8 mouse cellular contexts compared by ENCODE assay signal in genomic region chr3:81037312-81037859, GRCm38 (mm10). TPM values are rescaled to one million over a fixed set of nuclear protein-coding genes. Genes with fewer than 3 reads are reported as not detected.
A peak's percentile ranks its signal among the peaks of the same experiment; 100 is the strongest.
DNase-seq lines count a peak whose midpoint lies in the region; ATAC-seq and TF ChIP-seq lines count a peak whose summit lies in the region.

No protein-coding gene starts in this region.

- TF ChIP-seq POLR2A in bone marrow, adult 2 months (IDR thresholded peaks at IDR 0.05; ENCODE audit: borderline replicate concordance, control insufficient read depth, low read depth, low read length) = no peak

- no peak for DNase-seq in ES-E14 (ENCODE audit: low read depth, low spot score)
- DNase-seq in hindbrain, embryonic 11.5 days (ENCODE audit: low spot score) = peak; percentile 66
- peak; percentile 32 to 45 for DNase-seq in layer of hippocampus, postnatal 36 days
- peak; percentile 50 for DNase-seq in right cerebral cortex, postnatal 25 days

- peak; percentile 67 for ATAC-seq in forebrain, embryonic 12.5 days (ENCODE audit: low FRiP score)
- ATAC-seq in hindbrain, embryonic 11.5 days (ENCODE audit: low FRiP score) = peak; percentile 69
- peak; percentile 56 for ATAC-seq in megakaryocyte progenitor cell, adult 5-6 weeks (replicated peaks; ENCODE audit: poor library complexity)
- ATAC-seq in erythroid progenitor cell, adult 5-6 weeks (replicated peaks; ENCODE audit: low FRiP score, poor library complexity, severe bottlenecking) = no peak

- peak overlapping the region; percentile 10; the same call in 1 of the 2 replicates for H3K27ac ChIP-seq in ES-E14 (ENCODE audit: insufficient read depth, low read depth, low read length, poor library complexity, severe bottlenecking)
- H3K27ac ChIP-seq in bone marrow, adult 2 months (ENCODE audit: control insufficient read depth, insufficient read depth, low read depth, low read length, poor library complexity) = no peak overlapping the region
- H3K27ac ChIP-seq in forebrain, embryonic 12.5 days = peak overlapping the region; percentile 81
- H3K27ac ChIP-seq in hindbrain, embryonic 11.5 days (ENCODE audit: low read depth, low read length) = no peak overlapping the region

- peak overlapping the region; percentile 83 for H3K4me2 ChIP-seq in forebrain, embryonic 12.5 days
- H3K4me2 ChIP-seq in hindbrain, embryonic 11.5 days (replicated peaks; ENCODE audit: low read depth, low read length) = peak overlapping the region; percentile 84

- no peaks in the 10 kb centered on the region for H3K9me3 ChIP-seq in ES-E14 (ENCODE audit: control insufficient read depth, insufficient read depth, low read depth, low read length)
- no peaks in the 10 kb centered on the region for H3K9me3 ChIP-seq in forebrain, embryonic 12.5 days
- no peaks in the 10 kb centered on the region for H3K9me3 ChIP-seq in hindbrain, embryonic 11.5 days (ENCODE audit: control insufficient read depth, low read length)

- peak overlapping the region; percentile 74 to 80 for H3K4me3 ChIP-seq in ES-E14 (ENCODE audit: insufficient read depth in 1 of 2, low read depth in 1 of 2, low read length in 2 of 2, poor library complexity in 1 of 2, severe bottlenecking in 1 of 2)
- peak overlapping the region; percentile 28 for H3K4me3 ChIP-seq in bone marrow, adult 2 months (replicated peaks; ENCODE audit: control insufficient read depth, low read depth, low read length)
- peak overlapping the region; percentile 66 for H3K4me3 ChIP-seq in forebrain, embryonic 12.5 days (replicated peaks)
- H3K4me3 ChIP-seq in hindbrain, embryonic 11.5 days (ENCODE audit: low read depth, low read length) = peak overlapping the region; percentile 77

- no peak for TF ChIP-seq CTCF in bone marrow, adult 2 months (IDR thresholded peaks at IDR 0.05; ENCODE audit: control insufficient read depth, insufficient read depth, low read length)

- H3K9ac ChIP-seq in ES-E14 (ENCODE audit: insufficient read depth, low read depth, low read length, poor library complexity, severe bottlenecking) = peak overlapping the region; percentile 77
- H3K9ac ChIP-seq in forebrain, embryonic 12.5 days = peak overlapping the region; percentile 67
- peak overlapping the region; percentile 80 for H3K9ac ChIP-seq in hindbrain, embryonic 11.5 days (ENCODE audit: low read depth, low read length)

- H3K27me3 ChIP-seq in forebrain, embryonic 12.5 days = no peaks in the 10 kb centered on the region
- H3K27me3 ChIP-seq in hindbrain, embryonic 11.5 days (ENCODE audit: control insufficient read depth, insufficient read depth, low read length) = no peaks in the 10 kb centered on the region

- in situ Hi-C loops in ES-E14 (cut with MboI; ENCODE audit: low sequenced_read_pairs in 2 of 2, unreplicated experiment in 2 of 2) = no loop called here

- peaks cover 2 to 4% of the 10 kb centered on the region in 2 experiments; a peak in 2 of 4 replicates for H3K4me1 ChIP-seq in ES-E14 (ENCODE audit: control insufficient read depth in 2 of 2, insufficient read depth in 2 of 2, low read length in 2 of 2, poor library complexity in 1 of 2)
- H3K4me1 ChIP-seq in bone marrow, adult 2 months (ENCODE audit: control insufficient read depth, insufficient read depth, low read length) = no peaks in the 10 kb centered on the region
- peaks cover 5% of the 10 kb centered on the region; the same call in 1 of the 2 replicates for H3K4me1 ChIP-seq in forebrain, embryonic 12.5 days
- H3K4me1 ChIP-seq in hindbrain, embryonic 11.5 days (replicated peaks; ENCODE audit: control insufficient read depth, insufficient read depth, low read length) = no peaks in the 10 kb centered on the region

- WGBS in bone marrow, adult 2 months = 2% methylated on average over 34 of the region's 34 CpGs
- WGBS in forebrain, embryonic 12.5 days = under 1% methylated on average over 34 of the region's 34 CpGs
- 1% methylated on average over 33 of the region's 34 CpGs for WGBS in hindbrain, embryonic 11.5 days

- no peaks in the 10 kb centered on the region for H3K36me3 ChIP-seq in ES-E14 (ENCODE audit: control insufficient read depth, insufficient read depth, low read length, poor library complexity, severe bottlenecking)
- no peaks in the 10 kb centered on the region for H3K36me3 ChIP-seq in forebrain, embryonic 12.5 days (replicated peaks)
- H3K36me3 ChIP-seq in hindbrain, embryonic 11.5 days (ENCODE audit: control insufficient read depth, insufficient read depth, low read length) = no peaks in the 10 kb centered on the region

TF ChIP-seq in ES-E14, 5 proteins besides CTCF, POLR2A, EP300 and RAD21:
- TF ChIP-seq MAFK (IDR thresholded peaks at IDR 0.05; ENCODE audit: insufficient read depth, low read depth, low read length) = no peak
- TF ChIP-seq CHD2 (IDR thresholded peaks at IDR 0.05; ENCODE audit: low read depth, low read length) = no peak
- no peak for TF ChIP-seq HCFC1 (IDR thresholded peaks at IDR 0.05; ENCODE audit: borderline replicate concordance, insufficient read depth, low read length)
- TF ChIP-seq ZNF384 (IDR thresholded peaks at IDR 0.05; ENCODE audit: low read depth, low read length) = no peak
- TF ChIP-seq ZC3H11A (IDR thresholded peaks at IDR 0.05; ENCODE audit: borderline replicate concordance, low read depth, low read length) = no peak

RNA-seq across cellular contexts. Expression of gene Pdgfc, which starts 1.2 kb away (rescaled TPM):
- 16.9 and 18.5 TPM in 2 replicates for total RNA-seq in ES-E14 (2012; rRNA removed)
- polyA plus RNA-seq in bone marrow, adult 2 months (2011; ENCODE audit: insufficient read depth, insufficient read length, low replicate concordance, missing spikeins) = 0.74 and 1.8 TPM in 2 replicates
- polyA plus RNA-seq in forebrain, embryonic 12.5 days (2016; fragmentation: Nextera tagmentation; extraction: Ambion mirVana) = 10.1 and 11.4 TPM in 2 replicates
- polyA plus RNA-seq in hindbrain, embryonic 11.5 days (2014; fragmentation: Nextera tagmentation; extraction: Ambion mirVana) = 17.3 and 22.9 TPM in 2 replicates
- 1 to 10 TPM; 4.6 to 6.4 TPM for total RNA-seq in layer of hippocampus, postnatal 36 days (2021)
- total RNA-seq in megakaryocyte progenitor cell, adult 5-6 weeks (2015) = 0.27 TPM in 1 of 2 replicates, not detected in the other
- not detected in 2 replicates for total RNA-seq in megakaryocyte progenitor cell, adult 5-6 weeks (2017)
- 0.84 and 1.8 TPM in 2 replicates for total RNA-seq in erythroid progenitor cell, adult 5-6 weeks (2015; ENCODE audit: low replicate concordance)
- total RNA-seq in erythroid progenitor cell, adult 5-6 weeks (2017; ENCODE audit: low replicate concordance) = 0.15 and 0.64 TPM in 2 replicates

Comparison
In these comparisons a context has a peak if more than half of its experiments do, and no peak if none do; other contexts are left out.
1. H3K27ac ChIP-seq: peak in ES-E14 (single experiment) and forebrain, embryonic 12.5 days (single experiment); none in bone marrow, adult 2 months (single experiment) and hindbrain, embryonic 11.5 days (single experiment).
2. Peak in every context shown above with its lines, with median percentiles within 50 percentile points of each other: H3K4me3 ChIP-seq and H3K9ac ChIP-seq.